Mouse (Mus musculus) gastrocnemius, postnatal 10 days (tissue): Measurements from ENCODE around the gene Frmd4a. TPM values are rescaled to one million over a fixed set of nuclear protein-coding genes. Genes with fewer than 3 reads are reported as not detected.
"Not testable (repeated sequence)": the region's sequence is repeated elsewhere in the genome, so short reads cannot be mapped to it uniquely, and the experiment has no call there.

ENCODE experiments used
- DNase-seq: peaks from one replicate; pipeline ENCODE4 v3.0.0; 2021; ENCODE audit warnings: mixed read lengths
- total RNA-seq, 2 experiments: library from RNA; stranded (reverse); gene quantifications; 2 replicates each; pipeline ENCODE4 v1.2.3; 2021

The Frmd4a gene
- total RNA-seq, 2 experiments from 2014 or later, result 22.1 to 28.3 TPM

GRCm38 (mm10) chr2:4209234-4209633 is 191.7 kb downstream of the Frmd4a start:
- no peak for DNase-seq

GRCm38 (mm10) chr2:4222497-4222828 is 204.9 kb downstream of the Frmd4a start:
- DNase-seq, result no peak

- DNase-seq, result no peak
Measured at GRCm38 (mm10) chr2:4223316-4223715, 205.8 kb downstream of the Frmd4a start.

- DNase-seq, result no peak
Measured at GRCm38 (mm10) chr2:4226941-4227558, 209.5 kb downstream of the Frmd4a start.

GRCm38 (mm10) chr2:4227563-4227962 is 210.0 kb downstream of the Frmd4a start:
- DNase-seq, result no peak

- no peak for DNase-seq
Measured at GRCm38 (mm10) chr2:4228510-4228909, 211.0 kb downstream of the Frmd4a start.

GRCm38 (mm10) chr2:4232335-4232734 is 214.8 kb downstream of the Frmd4a start:
- DNase-seq, result no peak

- DNase-seq, result no peak
Measured at GRCm38 (mm10) chr2:4232761-4233322, 215.3 kb downstream of the Frmd4a start.

- DNase-seq, result no peak
Measured at GRCm38 (mm10) chr2:4237686-4238085, 220.2 kb downstream of the Frmd4a start.

GRCm38 (mm10) chr2:4249723-4250122 is 232.2 kb downstream of the Frmd4a start:
- DNase-seq, result no peak

GRCm38 (mm10) chr2:4252541-4253291 is 235.2 kb downstream of the Frmd4a start:
- no peak for DNase-seq

GRCm38 (mm10) chr2:4253348-4253747 is 235.8 kb downstream of the Frmd4a start:
- peak; percentile 56 for DNase-seq

GRCm38 (mm10) chr2:4254083-4254482 is 236.6 kb downstream of the Frmd4a start:
- DNase-seq, result no peak

- DNase-seq, result no peak
Measured at GRCm38 (mm10) chr2:4256242-4256641, 238.7 kb downstream of the Frmd4a start.

GRCm38 (mm10) chr2:4257604-4258003 is 240.1 kb downstream of the Frmd4a start:
- DNase-seq, result no peak

GRCm38 (mm10) chr2:4258803-4259202 is 241.3 kb downstream of the Frmd4a start:
- not testable (repeated sequence) for DNase-seq

GRCm38 (mm10) chr2:4260324-4261058 is 243.0 kb downstream of the Frmd4a start:
- no peak for DNase-seq

- DNase-seq, result no peak
Measured at GRCm38 (mm10) chr2:4262667-4263066, 245.2 kb downstream of the Frmd4a start.

- DNase-seq, result no peak
Measured at GRCm38 (mm10) chr2:4267377-4267776, 249.9 kb downstream of the Frmd4a start.

- no peak for DNase-seq
Measured at GRCm38 (mm10) chr2:4282777-4283176, 265.3 kb downstream of the Frmd4a start.

- no peak for DNase-seq
Measured at GRCm38 (mm10) chr2:4285693-4286291, 268.3 kb downstream of the Frmd4a start.

- DNase-seq, result peak; percentile 20
Measured at GRCm38 (mm10) chr2:4286390-4286901, 268.9 kb downstream of the Frmd4a start.
